Mouse (Mus musculus): Measurements from ENCODE around the gene Timp3. TPM values are rescaled to one million over a fixed set of nuclear protein-coding genes. Genes with fewer than 3 reads are reported as not detected.

The Timp3 gene
- total RNA-seq, 1 experiment: 28.8 TPM

DNA sequence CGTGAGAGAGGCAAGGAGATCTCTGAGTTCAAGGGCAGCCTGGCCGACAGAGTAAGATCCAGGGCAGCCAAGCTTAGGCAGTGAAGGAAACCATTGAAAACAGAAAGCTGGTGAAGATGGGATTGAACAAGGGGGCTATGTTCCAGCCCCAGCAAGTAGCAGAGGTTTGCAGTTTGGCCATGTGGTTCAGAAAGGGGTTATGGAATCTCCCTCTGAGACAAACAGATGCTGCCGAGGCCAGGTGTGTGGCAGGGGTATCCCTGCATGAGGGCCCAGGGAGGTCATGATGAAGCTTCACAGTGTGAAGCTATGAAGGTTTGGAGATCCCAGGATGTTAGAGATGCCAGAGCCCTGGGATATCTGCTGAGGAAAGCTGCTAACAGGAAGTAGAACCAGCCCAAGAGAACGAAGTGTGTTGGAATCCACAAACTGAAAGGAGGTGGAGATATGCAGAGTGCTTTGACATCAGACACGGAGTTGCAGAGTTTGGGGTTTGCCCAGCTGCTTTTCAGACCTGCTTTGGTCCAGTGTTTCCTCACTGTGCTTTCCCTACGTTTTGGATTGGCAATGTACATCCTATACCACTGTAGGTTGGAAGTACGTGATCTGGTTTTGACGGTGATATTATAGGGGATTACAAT, 63.6 kb downstream of the Timp3 start:
- in situ Hi-C loops (cut with MboI; ENCODE audit: low sequenced_read_pairs in 2 of 2, unreplicated experiment in 2 of 2): no loop called here
- Histone ChIP-seq H3K4me1 (ENCODE audit: control insufficient read depth in 2 of 2, insufficient read depth in 2 of 2, low read length in 2 of 2, poor library complexity in 1 of 2) (no peaks in the 10 kb centered on the region), H3K9ac (ENCODE audit: insufficient read depth, low read depth, low read length, poor library complexity, severe bottlenecking) (no peak overlapping the region), H3K27ac (ENCODE audit: insufficient read depth, low read depth, low read length, poor library complexity, severe bottlenecking) (no peak overlapping the region), H3K36me3 (ENCODE audit: control insufficient read depth, insufficient read depth, low read length, poor library complexity, severe bottlenecking) (no peaks in the 10 kb centered on the region), H3K9me3 (ENCODE audit: control insufficient read depth, insufficient read depth, low read depth, low read length) (no peaks in the 10 kb centered on the region), H3K4me3 (ENCODE audit: insufficient read depth in 1 of 2, low read depth in 1 of 2, low read length in 2 of 2, poor library complexity in 1 of 2, severe bottlenecking in 1 of 2) (no peak overlapping the region)
- no peak for TF ChIP-seq ZNF384 (IDR thresholded peaks at IDR 0.05; ENCODE audit: low read depth, low read length)
- no peak for DNase-seq (ENCODE audit: low read depth, low spot score)

DNA sequence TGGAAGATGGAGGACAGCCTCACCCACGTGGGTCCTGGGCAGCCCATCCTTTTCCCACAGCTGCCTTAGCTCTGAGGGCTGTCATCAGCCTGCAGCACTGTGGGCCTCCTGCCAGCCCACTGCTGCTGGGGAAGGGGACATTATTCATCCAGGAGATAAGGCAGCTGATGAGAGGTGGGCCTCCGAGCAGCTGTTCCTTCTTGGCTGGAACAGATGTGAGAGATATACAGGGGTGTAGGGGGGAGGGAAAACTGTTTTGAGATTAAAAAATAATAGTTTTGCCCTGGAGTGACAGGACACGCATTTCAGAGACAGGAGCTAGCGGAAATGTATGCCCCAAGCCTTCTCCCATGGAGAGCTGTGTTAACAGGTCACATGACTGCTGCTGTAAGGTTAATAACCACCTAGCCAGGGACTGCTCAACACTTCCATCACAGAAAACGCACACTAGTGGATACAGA, 65.5 kb downstream of the Timp3 start:
- Histone ChIP-seq H3K9ac (ENCODE audit: insufficient read depth, low read depth, low read length, poor library complexity, severe bottlenecking) (no peak overlapping the region), H3K4me3 (ENCODE audit: insufficient read depth in 1 of 2, low read depth in 1 of 2, low read length in 2 of 2, poor library complexity in 1 of 2, severe bottlenecking in 1 of 2) (no peak overlapping the region), H3K9me3 (ENCODE audit: control insufficient read depth, insufficient read depth, low read depth, low read length) (no peaks in the 10 kb centered on the region), H3K27ac (ENCODE audit: insufficient read depth, low read depth, low read length, poor library complexity, severe bottlenecking) (no peak overlapping the region), H3K36me3 (ENCODE audit: control insufficient read depth, insufficient read depth, low read length, poor library complexity, severe bottlenecking) (no peaks in the 10 kb centered on the region), H3K4me1 (ENCODE audit: control insufficient read depth in 2 of 2, insufficient read depth in 2 of 2, low read length in 2 of 2, poor library complexity in 1 of 2) (no peaks in the 10 kb centered on the region)
- in situ Hi-C loops (cut with MboI; ENCODE audit: low sequenced_read_pairs in 2 of 2, unreplicated experiment in 2 of 2): no loop called here
- DNase-seq (ENCODE audit: low read depth, low spot score): no peak
- TF ChIP-seq ZNF384 (IDR thresholded peaks at IDR 0.05; ENCODE audit: low read depth, low read length) (no peak), CHD2 (IDR thresholded peaks at IDR 0.05; ENCODE audit: low read depth, low read length) (no peak), ZC3H11A (IDR thresholded peaks at IDR 0.05; ENCODE audit: borderline replicate concordance, low read depth, low read length) (no peak), HCFC1 (IDR thresholded peaks at IDR 0.05; ENCODE audit: borderline replicate concordance, insufficient read depth, low read length) (no peak), MAFK (IDR thresholded peaks at IDR 0.05; ENCODE audit: insufficient read depth, low read depth, low read length) (no peak)

DNA sequence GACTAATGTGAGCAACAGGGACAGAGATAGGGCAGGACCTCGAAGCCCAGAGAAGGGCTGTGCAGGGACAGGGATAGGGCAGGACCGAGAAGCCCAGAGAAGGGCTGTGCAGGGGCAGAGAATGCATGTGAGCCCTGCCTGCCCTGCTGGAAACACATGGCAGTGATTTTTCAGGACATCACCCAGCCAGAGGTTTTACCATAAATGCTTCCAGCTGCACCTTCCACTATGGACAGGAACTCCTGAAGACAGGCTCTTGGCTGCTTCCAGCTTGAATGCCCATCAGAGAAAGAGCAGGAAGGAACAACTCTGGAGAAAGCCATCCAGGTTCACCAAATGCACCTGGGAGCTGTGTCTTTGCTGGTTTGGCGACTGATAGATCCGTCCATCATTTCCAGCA, 67.2 kb downstream of the Timp3 start:
- Histone ChIP-seq H3K9me3 (ENCODE audit: control insufficient read depth, insufficient read depth, low read depth, low read length) (no peaks in the 10 kb centered on the region), H3K36me3 (ENCODE audit: control insufficient read depth, insufficient read depth, low read length, poor library complexity, severe bottlenecking) (no peaks in the 10 kb centered on the region), H3K4me1 (ENCODE audit: control insufficient read depth in 2 of 2, insufficient read depth in 2 of 2, low read length in 2 of 2, poor library complexity in 1 of 2) (no peaks in the 10 kb centered on the region), H3K9ac (ENCODE audit: insufficient read depth, low read depth, low read length, poor library complexity, severe bottlenecking) (no peak overlapping the region), H3K4me3 (ENCODE audit: insufficient read depth in 1 of 2, low read depth in 1 of 2, low read length in 2 of 2, poor library complexity in 1 of 2, severe bottlenecking in 1 of 2) (no peak overlapping the region), H3K27ac (ENCODE audit: insufficient read depth, low read depth, low read length, poor library complexity, severe bottlenecking) (no peak overlapping the region)
- no peak for DNase-seq (ENCODE audit: low read depth, low spot score)
- in situ Hi-C loops (cut with MboI; ENCODE audit: low sequenced_read_pairs in 2 of 2, unreplicated experiment in 2 of 2): no loop called here
- TF ChIP-seq ZNF384 (IDR thresholded peaks at IDR 0.05; ENCODE audit: low read depth, low read length): no peak
- TF ChIP-seq ZC3H11A (IDR thresholded peaks at IDR 0.05; ENCODE audit: borderline replicate concordance, low read depth, low read length): no peak
- no peak for TF ChIP-seq CHD2 (IDR thresholded peaks at IDR 0.05; ENCODE audit: low read depth, low read length)
- TF ChIP-seq MAFK (IDR thresholded peaks at IDR 0.05; ENCODE audit: insufficient read depth, low read depth, low read length): no peak
- no peak for TF ChIP-seq HCFC1 (IDR thresholded peaks at IDR 0.05; ENCODE audit: borderline replicate concordance, insufficient read depth, low read length)

DNA sequence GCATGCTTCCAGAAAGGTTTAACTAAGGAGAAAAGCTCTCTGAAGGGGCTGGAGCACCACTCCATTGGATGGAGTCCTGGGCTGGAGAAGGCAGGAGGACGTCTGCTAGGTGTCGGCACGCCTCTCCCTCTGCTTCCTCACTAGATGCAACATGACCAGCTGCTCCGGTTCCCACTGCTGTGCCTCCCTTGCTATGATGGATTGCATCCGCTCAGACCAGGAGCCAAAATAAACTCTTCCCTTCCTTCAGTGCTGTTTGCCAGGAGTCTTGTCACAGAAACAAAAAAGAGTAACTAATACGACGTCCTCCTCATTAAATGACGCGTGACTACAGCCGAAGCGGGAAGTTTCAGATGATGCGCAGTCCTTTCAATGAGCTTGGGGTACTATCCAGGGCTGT, 68.6 kb downstream of the Timp3 start:
- Histone ChIP-seq H3K9ac (ENCODE audit: insufficient read depth, low read depth, low read length, poor library complexity, severe bottlenecking) (no peak overlapping the region), H3K9me3 (ENCODE audit: control insufficient read depth, insufficient read depth, low read depth, low read length) (no peaks in the 10 kb centered on the region), H3K4me1 (ENCODE audit: control insufficient read depth in 2 of 2, insufficient read depth in 2 of 2, low read length in 2 of 2, poor library complexity in 1 of 2) (no peaks in the 10 kb centered on the region), H3K4me3 (ENCODE audit: insufficient read depth in 1 of 2, low read depth in 1 of 2, low read length in 2 of 2, poor library complexity in 1 of 2, severe bottlenecking in 1 of 2) (no peak overlapping the region), H3K36me3 (ENCODE audit: control insufficient read depth, insufficient read depth, low read length, poor library complexity, severe bottlenecking) (no peaks in the 10 kb centered on the region), H3K27ac (ENCODE audit: insufficient read depth, low read depth, low read length, poor library complexity, severe bottlenecking) (no peak overlapping the region)
- DNase-seq (ENCODE audit: low read depth, low spot score): no peak
- TF ChIP-seq HCFC1 (IDR thresholded peaks at IDR 0.05; ENCODE audit: borderline replicate concordance, insufficient read depth, low read length) (no peak), ZC3H11A (IDR thresholded peaks at IDR 0.05; ENCODE audit: borderline replicate concordance, low read depth, low read length) (no peak), ZNF384 (IDR thresholded peaks at IDR 0.05; ENCODE audit: low read depth, low read length) (no peak), CHD2 (IDR thresholded peaks at IDR 0.05; ENCODE audit: low read depth, low read length) (no peak), MAFK (IDR thresholded peaks at IDR 0.05; ENCODE audit: insufficient read depth, low read depth, low read length) (no peak)
- in situ Hi-C loops (cut with MboI; ENCODE audit: low sequenced_read_pairs in 2 of 2, unreplicated experiment in 2 of 2): no loop called here

DNA sequence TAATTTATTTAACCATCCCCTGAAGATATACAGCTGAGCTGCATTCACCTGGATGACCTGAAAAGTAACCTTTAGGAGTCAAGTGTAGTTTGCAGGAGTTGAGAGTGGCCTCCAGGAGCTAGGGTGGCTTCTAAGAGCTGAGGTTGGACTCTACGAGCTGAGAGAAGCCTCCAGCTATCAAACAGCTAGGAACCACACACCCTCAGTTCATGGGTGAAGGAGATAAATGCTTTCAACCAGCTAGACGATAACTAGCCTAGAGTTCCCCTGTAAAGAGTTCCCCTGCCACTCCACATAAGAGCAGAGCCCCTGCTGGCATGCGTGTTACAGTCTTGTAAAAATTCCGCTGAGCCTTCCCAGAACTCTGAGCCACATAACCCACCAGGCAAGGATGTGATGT, 69.2 kb downstream of the Timp3 start:
- Histone ChIP-seq H3K27ac (ENCODE audit: insufficient read depth, low read depth, low read length, poor library complexity, severe bottlenecking) (no peak overlapping the region), H3K4me3 (ENCODE audit: insufficient read depth in 1 of 2, low read depth in 1 of 2, low read length in 2 of 2, poor library complexity in 1 of 2, severe bottlenecking in 1 of 2) (no peak overlapping the region), H3K36me3 (ENCODE audit: control insufficient read depth, insufficient read depth, low read length, poor library complexity, severe bottlenecking) (no peaks in the 10 kb centered on the region), H3K4me1 (ENCODE audit: control insufficient read depth in 2 of 2, insufficient read depth in 2 of 2, low read length in 2 of 2, poor library complexity in 1 of 2) (no peaks in the 10 kb centered on the region), H3K9ac (ENCODE audit: insufficient read depth, low read depth, low read length, poor library complexity, severe bottlenecking) (no peak overlapping the region), H3K9me3 (ENCODE audit: control insufficient read depth, insufficient read depth, low read depth, low read length) (no peaks in the 10 kb centered on the region)
- no peak for TF ChIP-seq ZNF384 (IDR thresholded peaks at IDR 0.05; ENCODE audit: low read depth, low read length)
- DNase-seq (ENCODE audit: low read depth, low spot score): no peak
- in situ Hi-C loops (cut with MboI; ENCODE audit: low sequenced_read_pairs in 2 of 2, unreplicated experiment in 2 of 2): no loop called here
